Mouse (Mus musculus) midbrain, embryonic 13.5 days (tissue): ENCODE measurements at regions not wholly inside any gene's neighbourhood (a gene's known extent, or its start where the extent isn't known, plus 50 kb on each side); places are given as distances from the start of the nearest gene placed in this dataset.
"Not testable (repeated sequence)": the region's sequence is repeated elsewhere in the genome, so short reads cannot be mapped to it uniquely, and the experiment has no call there.

Experiments used
- ATAC-seq: fragments of 200-750 bp; cut with Nextera tagmentation; 2 replicates; pipeline ENCODE4 v1.8.0; 2017; ENCODE audit warnings: mild to moderate bottlenecking, moderate TSS enrichment, moderate library complexity
- H3K27ac ChIP-seq: fragments of 300-500 bp; sonication (generic); 2 replicates; pipeline ENCODE4 v1.5.1; 2015; ENCODE audit warnings: inconsistent platforms, mild to moderate bottlenecking, moderate library complexity
- H3K27me3 ChIP-seq: fragments of 300-500 bp; sonication (generic); 2 replicates; pipeline ENCODE4 v1.6.1; 2015; ENCODE audit warnings: mild to moderate bottlenecking, inconsistent platforms
- H3K36me3 ChIP-seq: fragments of 300-500 bp; sonication (generic); 2 replicates; pipeline ENCODE4 v1.6.1; 2015; ENCODE audit warnings: mild to moderate bottlenecking, inconsistent platforms
- H3K4me1 ChIP-seq: fragments of 300-500 bp; sonication (generic); replicated peaks from 2 replicates; pipeline ENCODE4 v1.6.1; 2015; ENCODE audit warnings: inconsistent platforms
- H3K4me2 ChIP-seq: fragments of 300-500 bp; sonication (generic); replicated peaks from 2 replicates; pipeline ENCODE4 v1.6.1; 2015; ENCODE audit warnings: moderate library complexity, mild to moderate bottlenecking, inconsistent platforms
- H3K4me3 ChIP-seq: fragments of 300-500 bp; sonication (generic); replicated peaks from 2 replicates; pipeline ENCODE4 v1.5.1; 2015; ENCODE audit warnings: mild to moderate bottlenecking, inconsistent platforms
- H3K9ac ChIP-seq: fragments of 300-500 bp; sonication (generic); replicated peaks from 2 replicates; pipeline ENCODE4 v1.6.1; 2015; ENCODE audit warnings: mild to moderate bottlenecking, inconsistent platforms
- H3K9me3 ChIP-seq: fragments of 300-500 bp; sonication (generic); 2 replicates; pipeline ENCODE4 v1.6.1; 2016; ENCODE audit warnings: mild to moderate bottlenecking, inconsistent platforms
- WGBS: fragments of 180-500 bp; shearing (Covaris S2); methylation state at CpG from one replicate; pipeline ENCODE4 v1.1.7; 2015; 5-methylcytosine and 5-hydroxymethylcytosine counted together

- no peaks in the 10 kb centered on the region for H3K4me1 ChIP-seq
- H3K4me3 ChIP-seq: no peak overlapping the region
- ATAC-seq: no peak
- no peak overlapping the region for H3K27ac ChIP-seq
- no peak overlapping the region for H3K4me2 ChIP-seq
- WGBS: 86% methylated on average over 2 of the region's 2 CpGs
- no peak overlapping the region for H3K9ac ChIP-seq
- H3K27me3 ChIP-seq: no peaks in the 10 kb centered on the region
- no peaks in the 10 kb centered on the region for H3K9me3 ChIP-seq
- H3K36me3 ChIP-seq: no peaks in the 10 kb centered on the region
These were observed 209.5 kb downstream of the Tbl1xr1 start for GRCm38 (mm10) chr3:22285904-22286303.

DNA sequence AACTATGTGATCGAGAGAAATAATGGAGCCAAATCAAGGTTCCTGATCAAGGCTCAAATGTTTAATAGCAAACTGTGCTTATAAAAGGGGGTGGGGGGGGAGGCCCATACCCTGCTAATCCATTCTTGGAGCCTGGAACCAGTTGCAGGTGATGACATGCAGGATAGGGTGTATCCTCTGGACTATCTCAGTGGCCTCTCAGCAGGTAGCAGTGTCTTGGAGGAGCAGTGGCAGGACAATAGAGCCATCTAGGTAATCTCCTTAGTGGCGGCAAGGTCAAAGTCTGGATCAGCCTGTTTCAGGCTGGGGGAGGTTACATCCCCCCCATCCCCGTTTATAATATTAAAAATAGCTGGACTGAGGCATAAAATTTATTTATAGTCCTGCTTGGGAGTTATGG lies 217.0 kb downstream of the Tbl1xr1 start:
- H3K36me3 ChIP-seq: no peaks in the 10 kb centered on the region
- no peak overlapping the region for H3K27ac ChIP-seq
- no peak overlapping the region for H3K9ac ChIP-seq
- H3K4me3 ChIP-seq: no peak overlapping the region
- H3K4me2 ChIP-seq: no peak overlapping the region
- WGBS: 82% methylated on average over 3 of the region's 3 CpGs
- ATAC-seq: no peak
- H3K27me3 ChIP-seq: no peaks in the 10 kb centered on the region
- no peaks in the 10 kb centered on the region for H3K9me3 ChIP-seq
- no peaks in the 10 kb centered on the region for H3K4me1 ChIP-seq

- not testable (repeated sequence) for H3K9ac ChIP-seq, H3K9me3 ChIP-seq, H3K27me3 ChIP-seq, H3K27ac ChIP-seq, H3K4me2 ChIP-seq, H3K36me3 ChIP-seq, ATAC-seq, H3K4me1 ChIP-seq, H3K4me3 ChIP-seq
- WGBS: 100% methylated on average over 1 of the region's 1 CpGs
These were observed 217.6 kb downstream of the Tbl1xr1 start for GRCm38 (mm10) chr3:22294081-22294480.

DNA sequence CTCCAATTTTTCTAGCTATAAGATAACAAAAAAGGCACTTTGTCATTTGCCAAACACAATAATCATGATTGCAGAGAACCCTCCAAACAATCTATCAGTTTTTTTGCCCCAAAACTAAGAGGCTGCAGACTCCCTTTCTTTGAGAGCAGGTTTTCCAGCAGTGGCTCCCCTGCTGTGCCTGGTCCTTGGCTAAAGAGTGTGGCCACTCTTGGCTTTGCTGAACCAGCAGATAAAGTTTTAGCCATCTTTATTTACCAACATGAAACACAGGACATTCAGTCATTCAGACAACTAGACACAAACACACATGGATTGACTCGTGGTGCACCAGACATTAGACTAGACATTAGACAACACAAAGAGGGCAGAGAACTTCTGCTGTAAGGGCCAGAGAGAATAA lies 220.5 kb downstream of the Tbl1xr1 start:
- not testable (repeated sequence) for H3K9ac ChIP-seq, H3K27ac ChIP-seq, ATAC-seq, H3K4me1 ChIP-seq, H3K4me2 ChIP-seq, H3K36me3 ChIP-seq, H3K9me3 ChIP-seq, H3K27me3 ChIP-seq, H3K4me3 ChIP-seq
- WGBS: 90% methylated on average over 1 of the region's 1 CpGs

GRCm38 (mm10) chr3:22297831-22298230 lies 221.4 kb downstream of the Tbl1xr1 start:
- not testable (repeated sequence) for H3K27ac ChIP-seq, H3K4me3 ChIP-seq, H3K9me3 ChIP-seq, H3K36me3 ChIP-seq, H3K27me3 ChIP-seq, H3K9ac ChIP-seq, H3K4me1 ChIP-seq, H3K4me2 ChIP-seq, ATAC-seq
- 90% methylated on average over 1 of the region's 1 CpGs for WGBS

DNA sequence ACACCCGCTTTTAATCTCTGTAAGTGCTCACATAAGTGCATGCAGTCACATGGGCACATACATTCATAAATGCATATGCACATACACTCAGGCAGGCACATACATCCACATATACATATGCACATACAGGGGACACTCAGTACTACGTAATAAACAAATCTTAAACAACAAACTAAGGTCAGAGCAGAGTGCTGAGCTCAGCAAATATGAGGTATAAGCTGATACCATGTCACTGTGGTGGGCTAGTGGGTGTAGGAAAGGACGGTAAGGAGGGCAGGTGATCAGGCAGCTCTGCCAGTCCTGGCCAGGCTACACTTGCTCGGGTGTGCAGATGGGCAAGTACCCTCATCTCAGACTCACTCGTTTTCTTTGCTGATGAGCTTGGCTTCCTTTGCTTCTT lies 224.1 kb downstream of the Tbl1xr1 start:
- no peaks in the 10 kb centered on the region for H3K9me3 ChIP-seq
- no peaks in the 10 kb centered on the region for H3K27me3 ChIP-seq
- H3K4me3 ChIP-seq: no peak overlapping the region
- H3K27ac ChIP-seq: no peak overlapping the region
- H3K36me3 ChIP-seq: no peaks in the 10 kb centered on the region
- 0 out of 2 replicates have a peak, but pooled peaks cover 4% of the 10 kb centered on the region for H3K4me1 ChIP-seq
- ATAC-seq: no peak
- no peak overlapping the region for H3K4me2 ChIP-seq
- H3K9ac ChIP-seq: no peak overlapping the region
- 95% methylated on average over 5 of the region's 5 CpGs for WGBS

GRCm38 (mm10) chr3:22301991-22302517 lies 225.6 kb downstream of the Tbl1xr1 start:
- ATAC-seq: 0 out of 2 replicates have a peak, but pooled peaks have one; percentile 34
- no peak overlapping the region for H3K4me3 ChIP-seq
- H3K9ac ChIP-seq: no peak overlapping the region
- H3K27me3 ChIP-seq: no peaks in the 10 kb centered on the region
- no peaks in the 10 kb centered on the region for H3K9me3 ChIP-seq
- no peak overlapping the region for H3K27ac ChIP-seq
- WGBS: 59% methylated on average over 5 of the region's 5 CpGs
- 0 out of 2 replicates have a peak, but pooled peaks cover 4% of the 10 kb centered on the region for H3K4me1 ChIP-seq
- no peak overlapping the region for H3K4me2 ChIP-seq
- no peaks in the 10 kb centered on the region for H3K36me3 ChIP-seq

DNA sequence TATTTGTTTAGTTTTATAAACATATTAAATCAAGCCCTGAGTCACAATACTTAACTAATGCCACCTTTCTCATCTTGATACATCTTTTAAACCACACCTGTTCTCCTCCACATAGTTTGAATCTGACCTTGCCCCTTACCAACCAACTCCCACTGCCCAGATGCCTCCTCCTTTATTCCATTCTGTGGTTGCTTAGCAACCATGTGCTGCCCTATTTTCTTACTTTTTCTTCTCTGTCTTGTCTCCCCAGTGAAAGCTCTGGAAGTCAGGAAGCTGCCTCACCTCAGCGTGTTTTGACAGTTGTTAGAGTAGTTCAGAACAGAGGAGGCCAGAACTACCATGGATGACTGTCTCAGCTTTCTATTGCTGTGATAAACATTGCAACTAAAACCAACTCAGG lies 227.7 kb downstream of the Tbl1xr1 start:
- Histone ChIP-seq H3K27me3 (no peaks in the 10 kb centered on the region), H3K4me3 (no peak overlapping the region), H3K36me3 (no peaks in the 10 kb centered on the region), H3K27ac (no peak overlapping the region), H3K9ac (no peak overlapping the region), H3K4me2 (no peak overlapping the region), H3K4me1 (0 out of 2 replicates have a peak, but pooled peaks cover 4% of the 10 kb centered on the region), H3K9me3 (no peaks in the 10 kb centered on the region)
- no peak for ATAC-seq
- 21% methylated on average over 1 of the region's 1 CpGs for WGBS

- WGBS: 77% methylated on average over 4 of the region's 4 CpGs
- H3K9ac ChIP-seq: no peak overlapping the region
- 0 out of 2 replicates have a peak, but pooled peaks cover 4% of the 10 kb centered on the region for H3K4me1 ChIP-seq
- H3K4me3 ChIP-seq: no peak overlapping the region
- H3K4me2 ChIP-seq: no peak overlapping the region
- H3K36me3 ChIP-seq: no peaks in the 10 kb centered on the region
- H3K27ac ChIP-seq: no peak overlapping the region
- ATAC-seq: no peak
- H3K27me3 ChIP-seq: no peaks in the 10 kb centered on the region
- no peaks in the 10 kb centered on the region for H3K9me3 ChIP-seq
These were observed 230.2 kb downstream of the Tbl1xr1 start for GRCm38 (mm10) chr3:22306624-22307023.

GRCm38 (mm10) chr3:22308962-22309361 lies 232.5 kb downstream of the Tbl1xr1 start:
- Histone ChIP-seq H3K4me1 (0 out of 2 replicates have a peak, but pooled peaks cover 4% of the 10 kb centered on the region), H3K27ac (no peak overlapping the region)
- peak; percentile 49; the same call in 1 of the 2 replicates for ATAC-seq

DNA sequence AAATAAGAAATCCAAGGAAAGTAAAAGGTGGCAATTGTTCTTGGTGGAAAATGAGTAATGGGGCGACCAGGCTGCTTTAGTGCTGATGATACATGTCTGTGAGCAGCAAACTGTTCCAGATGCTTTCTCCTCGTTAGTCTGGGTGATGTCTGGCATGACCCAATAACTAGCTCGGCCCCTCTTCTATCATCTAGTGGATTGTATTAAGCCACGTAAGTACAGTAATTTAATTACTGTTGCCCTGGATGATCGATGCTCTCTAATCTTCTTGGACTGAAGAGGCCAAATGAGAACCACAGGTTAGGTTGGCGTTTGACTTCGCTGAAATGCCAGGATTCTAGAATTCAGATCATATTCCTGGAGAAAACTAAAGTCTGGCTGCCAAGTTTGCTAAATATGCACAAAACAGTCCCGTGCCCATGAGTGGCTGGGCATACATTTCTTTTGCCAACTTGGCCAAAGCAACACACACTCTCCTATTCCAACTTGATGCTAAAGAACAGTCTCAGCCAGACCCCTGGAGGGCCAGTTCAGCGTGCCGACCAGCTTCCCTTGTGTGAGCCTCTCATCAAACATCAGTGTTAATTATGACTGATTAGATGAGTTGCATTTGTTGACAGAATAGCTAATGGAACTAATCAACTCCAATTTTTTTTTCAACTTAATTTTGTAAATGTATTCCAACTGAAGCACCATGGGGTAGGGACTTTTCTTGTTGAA lies 240.2 kb downstream of the Tbl1xr1 start:
- H3K4me1 ChIP-seq: no peaks in the 10 kb centered on the region
- H3K27ac ChIP-seq: no peak overlapping the region
- no peaks in the 10 kb centered on the region for H3K9me3 ChIP-seq
- H3K4me2 ChIP-seq: no peak overlapping the region
- no peak for ATAC-seq
- H3K27me3 ChIP-seq: no peaks in the 10 kb centered on the region
- H3K36me3 ChIP-seq: no peaks in the 10 kb centered on the region
- no peak overlapping the region for H3K9ac ChIP-seq
- 82% methylated on average over 10 of the region's 10 CpGs for WGBS
- no peak overlapping the region for H3K4me3 ChIP-seq

More at GRCm38 (mm10) chr3:22308962-22309361, 232.5 kb downstream of the Tbl1xr1 start:
- no peaks in the 10 kb centered on the region for H3K9me3 ChIP-seq
- 14% methylated on average over 4 of the region's 4 CpGs for WGBS
- H3K27me3 ChIP-seq: no peaks in the 10 kb centered on the region
- H3K36me3 ChIP-seq: no peaks in the 10 kb centered on the region
- H3K9ac ChIP-seq: no peak overlapping the region
- H3K4me3 ChIP-seq: no peak overlapping the region
- H3K4me2 ChIP-seq: no peak overlapping the region

DNA sequence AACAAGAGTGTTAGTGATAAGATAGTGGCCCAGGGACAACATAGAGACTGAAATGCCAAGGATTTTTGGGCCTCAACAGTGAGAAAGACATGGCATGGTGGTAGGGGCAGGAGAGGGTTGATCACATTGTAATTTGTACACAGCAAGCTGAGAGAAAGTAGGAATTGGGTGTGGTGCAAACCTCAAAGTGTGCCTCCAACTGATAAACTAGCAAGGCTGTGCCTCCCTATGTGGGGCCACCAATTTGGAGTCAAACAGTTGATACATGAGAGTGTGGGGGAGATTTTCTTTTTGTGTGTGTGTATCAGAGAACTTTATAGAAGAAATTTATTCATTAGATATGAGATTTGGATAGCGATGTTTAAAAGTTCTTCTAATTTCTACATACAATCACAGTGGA lies 244.0 kb downstream of the Tbl1xr1 start:
- not testable (repeated sequence) for H3K27me3 ChIP-seq, H3K27ac ChIP-seq, H3K4me2 ChIP-seq, H3K36me3 ChIP-seq, H3K9me3 ChIP-seq, H3K4me1 ChIP-seq, H3K9ac ChIP-seq, H3K4me3 ChIP-seq, ATAC-seq
- 100% methylated on average over 1 of the region's 1 CpGs for WGBS

DNA sequence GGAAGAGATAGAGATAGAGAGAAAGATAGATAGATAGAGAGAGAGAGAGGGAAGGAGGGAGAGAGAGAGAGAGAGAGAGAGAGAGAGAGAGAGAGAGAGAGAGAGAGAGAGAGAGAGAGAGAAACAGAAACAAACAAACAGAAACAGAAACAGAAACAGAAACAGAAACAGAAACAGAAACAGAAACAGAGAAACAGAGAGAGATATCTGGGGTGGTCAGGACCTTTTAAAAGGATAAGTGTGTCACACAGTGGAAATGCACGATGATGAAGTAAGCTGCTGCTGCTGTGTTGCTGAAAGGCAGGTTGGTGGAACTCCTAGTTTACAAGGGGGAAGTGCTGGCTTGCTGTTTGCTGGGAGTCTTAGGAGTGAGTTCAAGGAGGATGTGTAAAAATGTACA lies 254.8 kb downstream of the Tbl1xr1 start:
- H3K27me3 ChIP-seq: no peaks in the 10 kb centered on the region
- H3K9me3 ChIP-seq: no peaks in the 10 kb centered on the region
- H3K4me2 ChIP-seq: no peak overlapping the region
- H3K9ac ChIP-seq: no peak overlapping the region
- ATAC-seq: no peak
- H3K4me1 ChIP-seq: no peaks in the 10 kb centered on the region
- WGBS: 68% methylated on average over 1 of the region's 1 CpGs
- no peak overlapping the region for H3K4me3 ChIP-seq
- no peak overlapping the region for H3K27ac ChIP-seq
- no peaks in the 10 kb centered on the region for H3K36me3 ChIP-seq
